Mouse (Mus musculus): ENCODE results near the gene Map3k1. TPM values are rescaled to one million over a fixed set of nuclear protein-coding genes. Genes with fewer than 3 reads are reported as not detected.

The Map3k1 gene
- polyA plus RNA-seq (2012; rRNA removed): 17.0 and 22.2 TPM in 2 replicates

DNA sequence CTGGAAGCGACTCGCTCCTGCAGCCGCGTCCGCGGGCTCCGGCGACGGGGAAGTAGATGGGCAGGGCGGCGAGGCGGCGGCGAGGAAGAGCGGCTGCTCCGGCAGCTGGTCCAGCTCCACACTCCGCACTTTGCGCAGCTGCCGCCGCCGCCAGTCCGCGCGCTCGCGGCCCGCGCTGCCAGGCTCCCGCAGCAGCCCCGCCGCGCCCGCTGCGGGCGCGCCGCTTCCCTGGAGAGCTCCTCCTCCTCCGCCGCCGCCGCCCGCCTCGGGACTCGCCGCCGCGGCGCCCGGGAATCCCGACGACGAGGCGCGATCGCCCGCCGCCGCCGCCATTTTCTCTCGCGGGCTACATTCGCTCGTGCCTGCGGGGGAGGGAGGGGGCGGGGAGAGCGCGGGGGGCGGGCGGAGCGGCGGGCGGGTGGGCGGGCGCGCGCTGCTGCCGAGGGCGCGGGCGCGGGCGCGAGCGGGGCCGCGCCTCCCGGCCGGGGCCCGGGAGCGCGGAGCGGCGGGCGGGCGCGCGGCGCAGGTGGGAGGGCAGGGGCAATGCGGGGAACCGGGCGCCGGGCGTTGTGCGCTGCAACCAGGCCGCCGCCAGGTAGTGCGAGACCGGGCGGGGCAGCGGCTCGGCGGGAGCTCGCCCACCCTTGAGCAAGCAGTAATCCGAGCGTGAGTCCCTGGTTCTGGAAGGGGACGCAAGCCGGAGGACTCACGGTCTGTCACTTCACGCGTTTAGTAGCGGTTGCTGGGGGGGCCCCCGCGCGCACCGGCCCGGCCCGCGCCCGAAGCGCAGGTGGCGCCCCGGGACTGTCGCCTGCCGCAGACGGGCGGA is at the start of gene Map3k1:
Map3k1 (minus strand) TSS at position 357 of the 829 bp plus-strand sequence.
- DNase-seq: peak; percentile 77
- WGBS: under 1% methylated on average over 121 of the region's 136 CpGs
- H3K4me3 ChIP-seq (replicated peaks; ENCODE audit: extremely low read depth, low read depth, low read length): peak within 1 kb of the TSS; percentile 94

DNA sequence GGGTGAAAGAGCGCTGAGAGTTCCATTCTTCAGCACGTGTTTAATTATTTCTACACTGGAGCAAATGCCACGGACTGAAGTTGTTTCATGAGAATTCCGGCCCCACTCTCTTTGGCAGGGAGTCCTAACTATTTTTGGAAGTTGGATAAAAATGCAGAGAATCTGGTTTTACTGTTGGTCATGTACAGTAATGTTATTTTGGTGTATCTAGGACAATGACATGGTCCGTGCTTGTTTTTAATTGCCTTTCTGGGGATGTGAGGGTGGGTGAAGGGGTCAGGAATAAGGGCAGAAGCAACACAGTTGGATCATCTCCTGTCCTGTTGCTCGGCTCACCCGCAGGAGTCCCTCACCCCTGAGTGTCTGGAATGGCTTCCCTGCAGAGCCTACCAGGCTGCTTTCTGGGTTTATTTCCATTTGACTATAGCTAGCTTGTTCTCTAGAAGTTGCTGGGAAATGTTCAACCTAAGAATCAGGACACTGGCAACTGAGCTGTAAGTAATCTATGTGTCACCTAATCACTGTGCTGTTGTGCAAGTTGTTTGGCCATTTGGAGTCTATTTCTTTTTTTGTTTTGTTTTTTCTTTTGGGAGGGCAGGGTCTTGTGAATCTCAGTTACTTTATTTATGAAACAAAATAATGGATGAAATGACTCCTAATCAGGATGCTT is 48.1 kb upstream of the Map3k1 start:
- 50% methylated on average over 7 of the region's 7 CpGs for WGBS
- no peak for DNase-seq
- no peaks in the 10 kb centered on the region; the same call in 1 of the 2 replicates for H3K4me1 ChIP-seq (ENCODE audit: control insufficient read depth, insufficient read depth, low read length)
- no peak for TF ChIP-seq CTCF (IDR thresholded peaks at IDR 0.05; ENCODE audit: insufficient read depth, low read length)
- no peak overlapping the region for H3K4me3 ChIP-seq (replicated peaks; ENCODE audit: extremely low read depth, low read depth, low read length)

More for the DNA sequence above, at the start of gene Map3k1:
- TF ChIP-seq POLR2A (IDR thresholded peaks at IDR 0.05; ENCODE audit: borderline replicate concordance, extremely low read depth, low read depth, low read length): no peak; the same call in 1 of the 2 replicates
- no peak for TF ChIP-seq CTCF (IDR thresholded peaks at IDR 0.05; ENCODE audit: insufficient read depth, low read length)
- peaks cover 11% of the 10 kb centered on the region for H3K4me1 ChIP-seq (ENCODE audit: control insufficient read depth, insufficient read depth, low read length)

DNA sequence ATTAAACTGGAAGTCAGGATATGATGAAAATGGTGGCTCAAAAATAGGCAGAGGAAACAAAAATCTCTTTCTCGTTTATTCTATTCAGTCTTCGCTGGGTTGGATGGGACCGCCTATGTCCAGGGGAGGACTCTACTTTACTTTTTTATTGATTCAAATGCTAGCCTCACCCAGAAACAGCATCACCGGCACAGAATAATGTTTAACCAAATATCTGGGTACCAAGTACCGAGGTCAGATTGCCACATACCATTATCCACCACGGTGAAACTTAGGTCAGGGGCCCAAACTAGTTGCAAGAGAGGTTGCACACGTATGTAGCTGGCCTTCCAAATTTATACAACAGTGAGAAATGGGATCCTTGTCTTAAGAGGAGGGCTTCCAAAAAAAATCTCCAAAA is 47.4 kb upstream of the Map3k1 start:
- 69% methylated on average over 7 of the region's 7 CpGs for WGBS
- Histone ChIP-seq H3K4me1 (ENCODE audit: control insufficient read depth, insufficient read depth, low read length) (no peaks in the 10 kb centered on the region; the same call in 1 of the 2 replicates), H3K4me3 (replicated peaks; ENCODE audit: extremely low read depth, low read depth, low read length) (no peak overlapping the region)
- no peak for TF ChIP-seq POLR2A (IDR thresholded peaks at IDR 0.05; ENCODE audit: borderline replicate concordance, extremely low read depth, low read depth, low read length)
- no peak for DNase-seq

DNA sequence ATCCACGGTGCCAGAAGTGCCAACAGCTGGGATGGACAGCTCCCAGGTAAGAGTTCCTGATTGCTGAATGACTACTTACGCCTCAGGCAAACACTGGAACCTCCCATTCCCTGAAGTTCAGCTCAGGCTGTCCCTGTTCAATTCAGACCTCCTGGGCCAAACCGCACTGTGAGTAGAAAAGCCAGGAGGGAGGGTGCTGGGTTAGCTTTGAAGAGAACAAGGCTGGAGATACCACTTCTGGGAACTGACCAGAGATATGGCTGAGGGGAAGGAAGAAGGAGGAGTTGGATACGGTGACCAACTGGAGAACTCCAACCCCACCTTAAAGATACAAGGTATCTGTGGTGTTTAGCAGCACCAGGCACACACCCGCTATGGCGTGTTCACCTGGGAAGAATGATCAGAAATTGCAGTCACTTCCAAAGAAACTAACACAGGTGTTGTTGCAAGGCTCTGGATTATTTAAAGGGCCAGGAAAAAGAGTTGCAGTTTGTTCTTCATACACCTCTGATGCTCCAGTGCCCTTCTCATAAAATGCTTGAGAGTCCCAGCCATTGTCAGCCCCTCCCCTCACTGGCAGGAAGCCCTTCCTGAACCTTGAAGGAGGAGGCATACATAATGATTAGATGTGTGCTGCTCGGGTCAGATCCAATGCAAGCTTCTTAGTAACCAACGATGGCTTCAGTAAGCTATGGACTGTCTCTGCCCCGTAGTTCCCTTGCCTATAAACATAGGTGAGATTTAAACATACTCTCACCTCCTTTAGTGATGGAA is 43.8 kb upstream of the Map3k1 start:
- TF ChIP-seq POLR2A (IDR thresholded peaks at IDR 0.05; ENCODE audit: borderline replicate concordance, extremely low read depth, low read depth, low read length) (no peak), CTCF (IDR thresholded peaks at IDR 0.05; ENCODE audit: insufficient read depth, low read length) (no peak)
- Histone ChIP-seq H3K4me3 (replicated peaks; ENCODE audit: extremely low read depth, low read depth, low read length) (no peak overlapping the region), H3K4me1 (ENCODE audit: control insufficient read depth, insufficient read depth, low read length) (no peaks in the 10 kb centered on the region; the same call in 1 of the 2 replicates)
- no peak for DNase-seq
- 75% methylated on average over 9 of the region's 9 CpGs for WGBS

DNA sequence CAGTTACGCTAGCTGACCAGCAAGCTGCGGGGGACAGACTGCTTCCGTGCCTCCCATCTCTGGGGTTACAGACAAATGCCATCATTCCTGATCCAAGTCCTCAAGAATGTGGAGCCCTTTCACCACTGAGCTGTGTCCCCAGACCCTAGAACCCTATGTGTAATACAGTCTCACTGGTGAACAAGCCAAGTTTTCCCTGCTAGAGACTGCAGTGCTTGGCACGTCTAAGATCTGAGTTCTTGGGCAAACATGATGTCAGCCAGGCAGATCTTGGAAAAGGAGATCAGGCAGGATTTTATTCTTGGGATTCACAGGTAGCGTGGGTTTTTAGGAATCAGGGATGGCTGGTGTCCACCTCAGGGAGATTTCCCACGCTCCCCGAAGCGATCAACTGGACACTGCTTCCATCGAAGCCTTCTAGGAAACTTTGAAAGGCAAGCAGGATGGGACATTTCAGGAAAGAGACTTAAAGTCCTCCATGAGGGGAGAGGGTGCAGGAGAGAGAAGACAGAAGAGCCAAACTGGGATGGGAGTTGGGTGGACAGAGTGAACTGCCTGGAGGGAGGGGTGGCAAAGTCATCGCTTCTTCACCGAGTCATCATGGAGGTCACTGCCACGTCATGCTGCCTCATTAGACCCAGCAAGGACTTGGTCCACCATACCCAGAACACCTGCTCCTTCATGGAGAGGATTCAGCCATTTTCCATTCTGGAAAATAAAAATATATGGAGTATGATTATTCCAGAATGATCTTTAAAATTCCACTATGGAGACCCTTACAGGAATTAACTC is 41.4 kb upstream of the Map3k1 start:
- no peak for DNase-seq
- H3K4me1 ChIP-seq (ENCODE audit: control insufficient read depth, insufficient read depth, low read length): no peaks in the 10 kb centered on the region
- TF ChIP-seq POLR2A (IDR thresholded peaks at IDR 0.05; ENCODE audit: borderline replicate concordance, extremely low read depth, low read depth, low read length) (no peak), CTCF (IDR thresholded peaks at IDR 0.05; ENCODE audit: insufficient read depth, low read length) (no peak)
- no peak overlapping the region for H3K4me3 ChIP-seq (replicated peaks; ENCODE audit: extremely low read depth, low read depth, low read length)
- WGBS: 94% methylated on average over 12 of the region's 12 CpGs

GRCm38 (mm10) chr13:111845471-111845870 is 36.7 kb upstream of the Map3k1 start:
- Histone ChIP-seq H3K4me3 (replicated peaks; ENCODE audit: extremely low read depth, low read depth, low read length) (no peak overlapping the region), H3K4me1 (ENCODE audit: control insufficient read depth, insufficient read depth, low read length) (no peaks in the 10 kb centered on the region)
- no peak for DNase-seq
- TF ChIP-seq POLR2A (IDR thresholded peaks at IDR 0.05; ENCODE audit: borderline replicate concordance, extremely low read depth, low read depth, low read length): no peak
- no peak for TF ChIP-seq CTCF (IDR thresholded peaks at IDR 0.05; ENCODE audit: insufficient read depth, low read length)
- 52% methylated on average over 9 of the region's 9 CpGs for WGBS

DNA sequence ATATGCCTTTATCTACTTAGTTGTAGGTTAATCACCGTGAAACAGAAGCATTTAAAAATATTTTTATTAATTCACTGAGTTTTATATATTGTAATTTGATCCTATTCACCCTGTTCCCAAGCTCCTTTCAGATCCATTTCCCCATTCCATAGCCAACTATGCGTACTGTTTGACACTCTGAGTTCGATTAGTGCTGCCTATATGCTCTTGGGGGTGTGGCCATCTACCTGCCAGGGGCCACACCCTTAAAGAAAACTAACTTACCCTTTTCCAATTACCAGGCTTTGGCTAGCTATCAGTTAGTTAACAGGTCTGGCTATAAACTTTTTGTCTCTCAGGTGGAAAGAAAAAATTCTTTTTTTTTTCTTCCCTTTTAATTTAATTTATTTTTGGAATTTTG is 35.5 kb upstream of the Map3k1 start:
- DNase-seq: no peak
- WGBS: 87% methylated on average over 3 of the region's 3 CpGs
- H3K4me1 ChIP-seq (ENCODE audit: control insufficient read depth, insufficient read depth, low read length): no peaks in the 10 kb centered on the region
- TF ChIP-seq POLR2A (IDR thresholded peaks at IDR 0.05; ENCODE audit: borderline replicate concordance, extremely low read depth, low read depth, low read length) (no peak), CTCF (IDR thresholded peaks at IDR 0.05; ENCODE audit: insufficient read depth, low read length) (no peak)
- H3K4me3 ChIP-seq (replicated peaks; ENCODE audit: extremely low read depth, low read depth, low read length): no peak overlapping the region

- WGBS: 63% methylated on average over 8 of the region's 8 CpGs
- no peak for TF ChIP-seq CTCF (IDR thresholded peaks at IDR 0.05; ENCODE audit: insufficient read depth, low read length)
- no peak for TF ChIP-seq POLR2A (IDR thresholded peaks at IDR 0.05; ENCODE audit: borderline replicate concordance, extremely low read depth, low read depth, low read length)
- no peak for DNase-seq
- H3K4me3 ChIP-seq (replicated peaks; ENCODE audit: extremely low read depth, low read depth, low read length): no peak overlapping the region
- no peaks in the 10 kb centered on the region for H3K4me1 ChIP-seq (ENCODE audit: control insufficient read depth, insufficient read depth, low read length)
These were observed 27.0 kb upstream of the Map3k1 start for GRCm38 (mm10) chr13:111835787-111836186.

DNA sequence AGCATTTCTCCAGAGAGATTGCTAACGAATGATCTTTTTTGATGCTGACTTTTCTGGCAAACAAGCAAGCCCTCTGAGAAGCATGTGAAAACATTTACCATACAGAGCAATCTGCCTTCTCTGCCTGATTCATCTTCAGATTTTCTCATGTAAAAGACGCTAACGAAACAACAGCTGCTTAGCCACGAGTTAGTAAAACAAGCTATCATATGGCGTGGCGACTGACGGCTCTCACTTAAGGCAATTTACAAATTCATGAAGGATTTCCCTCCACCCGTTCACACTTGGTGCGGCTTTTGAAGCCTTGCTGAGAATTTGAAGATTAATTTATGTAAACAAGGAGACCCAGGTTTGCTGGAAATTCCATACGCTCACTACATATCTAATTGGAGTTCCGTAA is 25.8 kb upstream of the Map3k1 start:
- Histone ChIP-seq H3K4me1 (ENCODE audit: control insufficient read depth, insufficient read depth, low read length) (no peaks in the 10 kb centered on the region), H3K4me3 (replicated peaks; ENCODE audit: extremely low read depth, low read depth, low read length) (no peak overlapping the region)
- TF ChIP-seq CTCF (IDR thresholded peaks at IDR 0.05; ENCODE audit: insufficient read depth, low read length) (no peak), POLR2A (IDR thresholded peaks at IDR 0.05; ENCODE audit: borderline replicate concordance, extremely low read depth, low read depth, low read length) (no peak)
- DNase-seq: no peak
- 63% methylated on average over 11 of the region's 11 CpGs for WGBS
